Mouse (Mus musculus): ENCODE data around the gene Rgl2. TPM values are rescaled to one million over a fixed set of nuclear protein-coding genes. Genes with fewer than 3 reads are reported as not detected.
A peak's percentile ranks its signal among the peaks of the same experiment; 100 is the strongest.

The Rgl2 gene
- polyA plus RNA-seq, 1 experiment = 37.5 TPM

- H3K4me1 ChIP-seq (ENCODE audit: control insufficient read depth, insufficient read depth, low read length) = no peaks in the 10 kb centered on the region
- H3K4me3 ChIP-seq (ENCODE audit: low read depth, low read length) = no peak overlapping the region
- TF ChIP-seq EP300 (IDR thresholded peaks at IDR 0.05; ENCODE audit: insufficient read depth, low read depth, low read length) (no peak), CTCF (IDR thresholded peaks at IDR 0.05; ENCODE audit: low read depth, low read length) (no peak), POLR2A (IDR thresholded peaks at IDR 0.05; ENCODE audit: insufficient read depth, low read length) (no peak)
- H3K27ac ChIP-seq (ENCODE audit: insufficient read depth, low read length) = no peak overlapping the region
- H3K27me3 ChIP-seq (ENCODE audit: control insufficient read depth, insufficient read depth, low read length, poor library complexity, severe bottlenecking) = no peaks in the 10 kb centered on the region
- H3K9me3 ChIP-seq (replicated peaks; ENCODE audit: control insufficient read depth, insufficient read depth, low read length, poor library complexity, severe bottlenecking) = no peaks in the 10 kb centered on the region; the same call in 1 of the 2 replicates
- H3K9ac ChIP-seq (ENCODE audit: low read depth, poor library complexity, severe bottlenecking) = no peak overlapping the region
- no peaks in the 10 kb centered on the region for H3K36me3 ChIP-seq (ENCODE audit: control insufficient read depth, insufficient read depth, low read length, poor library complexity, severe bottlenecking)
These were observed 39.6 kb downstream of the Rgl2 start for GRCm38 (mm10) chr17:33968927-33969326.

- Histone ChIP-seq H3K9me3 (replicated peaks; ENCODE audit: control insufficient read depth, insufficient read depth, low read length, poor library complexity, severe bottlenecking) (no peaks in the 10 kb centered on the region; the same call in 1 of the 2 replicates), H3K27me3 (ENCODE audit: control insufficient read depth, insufficient read depth, low read length, poor library complexity, severe bottlenecking) (no peaks in the 10 kb centered on the region)
- peak; percentile 31 for TF ChIP-seq CTCF (IDR thresholded peaks at IDR 0.05; ENCODE audit: low read depth, low read length)
- TF ChIP-seq EP300 (IDR thresholded peaks at IDR 0.05; ENCODE audit: insufficient read depth, low read depth, low read length) = no peak
These were observed 40.1 kb downstream of the Rgl2 start for GRCm38 (mm10) chr17:33969394-33969793.

GRCm38 (mm10) chr17:33972691-33973090 lies 43.3 kb downstream of the Rgl2 start:
- no peak overlapping the region for H3K27ac ChIP-seq (ENCODE audit: insufficient read depth, low read length)
- no peaks in the 10 kb centered on the region; the same call in 1 of the 2 replicates for H3K9me3 ChIP-seq (replicated peaks; ENCODE audit: control insufficient read depth, insufficient read depth, low read length, poor library complexity, severe bottlenecking)
- H3K9ac ChIP-seq (ENCODE audit: low read depth, poor library complexity, severe bottlenecking) = no peak overlapping the region
- H3K4me1 ChIP-seq (ENCODE audit: control insufficient read depth, insufficient read depth, low read length) = no peaks in the 10 kb centered on the region
- TF ChIP-seq EP300 (IDR thresholded peaks at IDR 0.05; ENCODE audit: insufficient read depth, low read depth, low read length) = no peak
- no peak for TF ChIP-seq POLR2A (IDR thresholded peaks at IDR 0.05; ENCODE audit: insufficient read depth, low read length)
- no peak for TF ChIP-seq CTCF (IDR thresholded peaks at IDR 0.05; ENCODE audit: low read depth, low read length)
- H3K27me3 ChIP-seq (ENCODE audit: control insufficient read depth, insufficient read depth, low read length, poor library complexity, severe bottlenecking) = no peaks in the 10 kb centered on the region
- H3K4me3 ChIP-seq (ENCODE audit: low read depth, low read length) = no peak overlapping the region
- no peaks in the 10 kb centered on the region for H3K36me3 ChIP-seq (ENCODE audit: control insufficient read depth, insufficient read depth, low read length, poor library complexity, severe bottlenecking)

More at GRCm38 (mm10) chr17:33969394-33969793, 40.1 kb downstream of the Rgl2 start:
- Histone ChIP-seq H3K9ac (ENCODE audit: low read depth, poor library complexity, severe bottlenecking) (no peak overlapping the region), H3K4me1 (ENCODE audit: control insufficient read depth, insufficient read depth, low read length) (no peaks in the 10 kb centered on the region), H3K36me3 (ENCODE audit: control insufficient read depth, insufficient read depth, low read length, poor library complexity, severe bottlenecking) (no peaks in the 10 kb centered on the region), H3K27ac (ENCODE audit: insufficient read depth, low read length) (no peak overlapping the region), H3K4me3 (ENCODE audit: low read depth, low read length) (no peak overlapping the region)

GRCm38 (mm10) chr17:33973572-33973971 lies 44.2 kb downstream of the Rgl2 start:
- H3K9ac ChIP-seq (ENCODE audit: low read depth, poor library complexity, severe bottlenecking) = no peak overlapping the region
- no peaks in the 10 kb centered on the region; the same call in 1 of the 2 replicates for H3K9me3 ChIP-seq (replicated peaks; ENCODE audit: control insufficient read depth, insufficient read depth, low read length, poor library complexity, severe bottlenecking)
- TF ChIP-seq POLR2A (IDR thresholded peaks at IDR 0.05; ENCODE audit: insufficient read depth, low read length) (no peak), CTCF (IDR thresholded peaks at IDR 0.05; ENCODE audit: low read depth, low read length) (no peak), EP300 (IDR thresholded peaks at IDR 0.05; ENCODE audit: insufficient read depth, low read depth, low read length) (no peak)
- H3K4me3 ChIP-seq (ENCODE audit: low read depth, low read length) = no peak overlapping the region
- H3K4me1 ChIP-seq (ENCODE audit: control insufficient read depth, insufficient read depth, low read length) = no peaks in the 10 kb centered on the region
- H3K27me3 ChIP-seq (ENCODE audit: control insufficient read depth, insufficient read depth, low read length, poor library complexity, severe bottlenecking) = peaks cover 2% of the 10 kb centered on the region; the same call in 1 of the 2 replicates
- no peaks in the 10 kb centered on the region for H3K36me3 ChIP-seq (ENCODE audit: control insufficient read depth, insufficient read depth, low read length, poor library complexity, severe bottlenecking)
- H3K27ac ChIP-seq (ENCODE audit: insufficient read depth, low read length) = no peak overlapping the region

- no peak overlapping the region for H3K27ac ChIP-seq (ENCODE audit: insufficient read depth, low read length)
- H3K9me3 ChIP-seq (replicated peaks; ENCODE audit: control insufficient read depth, insufficient read depth, low read length, poor library complexity, severe bottlenecking) = no peaks in the 10 kb centered on the region
- H3K4me3 ChIP-seq (ENCODE audit: low read depth, low read length) = peak overlapping the region; percentile 74
- TF ChIP-seq POLR2A (IDR thresholded peaks at IDR 0.05; ENCODE audit: insufficient read depth, low read length) (no peak), EP300 (IDR thresholded peaks at IDR 0.05; ENCODE audit: insufficient read depth, low read depth, low read length) (0 out of 2 replicates have a peak, but pooled peaks have one; percentile 1), CTCF (IDR thresholded peaks at IDR 0.05; ENCODE audit: low read depth, low read length) (no peak)
- peaks cover 7% of the 10 kb centered on the region for H3K4me1 ChIP-seq (ENCODE audit: control insufficient read depth, insufficient read depth, low read length)
- peak overlapping the region; percentile 45 for H3K9ac ChIP-seq (ENCODE audit: low read depth, poor library complexity, severe bottlenecking)
- peaks cover 2% of the 10 kb centered on the region; the same call in 1 of the 2 replicates for H3K27me3 ChIP-seq (ENCODE audit: control insufficient read depth, insufficient read depth, low read length, poor library complexity, severe bottlenecking)
- H3K36me3 ChIP-seq (ENCODE audit: control insufficient read depth, insufficient read depth, low read length, poor library complexity, severe bottlenecking) = no peaks in the 10 kb centered on the region
These were observed 48.7 kb downstream of the Rgl2 start for GRCm38 (mm10) chr17:33977861-33978557.

- Histone ChIP-seq H3K27me3 (ENCODE audit: control insufficient read depth, insufficient read depth, low read length, poor library complexity, severe bottlenecking) (peaks cover 2% of the 10 kb centered on the region; the same call in 1 of the 2 replicates), H3K9me3 (replicated peaks; ENCODE audit: control insufficient read depth, insufficient read depth, low read length, poor library complexity, severe bottlenecking) (no peaks in the 10 kb centered on the region), H3K36me3 (ENCODE audit: control insufficient read depth, insufficient read depth, low read length, poor library complexity, severe bottlenecking) (no peaks in the 10 kb centered on the region), H3K4me1 (ENCODE audit: control insufficient read depth, insufficient read depth, low read length) (peaks cover 7% of the 10 kb centered on the region), H3K9ac (ENCODE audit: low read depth, poor library complexity, severe bottlenecking) (peak overlapping the region; percentile 45), H3K4me3 (ENCODE audit: low read depth, low read length) (peak overlapping the region; percentile 74), H3K27ac (ENCODE audit: insufficient read depth, low read length) (no peak overlapping the region)
- TF ChIP-seq CTCF (IDR thresholded peaks at IDR 0.05; ENCODE audit: low read depth, low read length) (no peak), EP300 (IDR thresholded peaks at IDR 0.05; ENCODE audit: insufficient read depth, low read depth, low read length) (no peak), POLR2A (IDR thresholded peaks at IDR 0.05; ENCODE audit: insufficient read depth, low read length) (peak; percentile 52)
These were observed 49.3 kb downstream of the Rgl2 start for GRCm38 (mm10) chr17:33978631-33979031.

Measured in ES-Bruce4 (cell line).